Mouse (Mus musculus) heart, adult 2 months (tissue): ENCODE results near the gene Slc35e3.

Experiments
- EP300 ChIP-seq: fragments of 200-500 bp; IDR thresholded peaks from 2 replicates; pipeline ENCODE4 v1.6.1; 2011; ENCODE audit warnings: low read depth, low read length, control low read depth; ENCODE audit not compliant: insufficient read depth
- POLR2A ChIP-seq: fragments of 200-500 bp; IDR thresholded peaks from 2 replicates; pipeline ENCODE4 v1.6.1; 2011; ENCODE audit warnings: mild to moderate bottlenecking, low read depth, low read length, control low read depth; ENCODE audit not compliant: insufficient read depth

GRCm38 (mm10) chr10:117709326-117709830, 36.8 kb downstream of the Slc35e3 start:
- TF ChIP-seq EP300 (no peak), POLR2A (no peak)
